Mouse (Mus musculus) cortical plate, adult 2 months (tissue): ENCODE measurements around the gene Cbln3.

Source experiments
- CTCF ChIP-seq: fragments of 200-500 bp; IDR thresholded peaks from 2 replicates; pipeline ENCODE4 v1.5.1; 2011; ENCODE audit warnings: mild to moderate bottlenecking, control low read depth, low read length; ENCODE audit not compliant: insufficient read depth; ENCODE audit errors: extremely low read depth
- POLR2A ChIP-seq: fragments of 200-500 bp; IDR thresholded peaks from 2 replicates; pipeline ENCODE4 v1.6.1; 2011; ENCODE audit warnings: mild to moderate bottlenecking, low read length, control low read depth; ENCODE audit not compliant: insufficient read depth; ENCODE audit errors: extremely low read depth

DNA sequence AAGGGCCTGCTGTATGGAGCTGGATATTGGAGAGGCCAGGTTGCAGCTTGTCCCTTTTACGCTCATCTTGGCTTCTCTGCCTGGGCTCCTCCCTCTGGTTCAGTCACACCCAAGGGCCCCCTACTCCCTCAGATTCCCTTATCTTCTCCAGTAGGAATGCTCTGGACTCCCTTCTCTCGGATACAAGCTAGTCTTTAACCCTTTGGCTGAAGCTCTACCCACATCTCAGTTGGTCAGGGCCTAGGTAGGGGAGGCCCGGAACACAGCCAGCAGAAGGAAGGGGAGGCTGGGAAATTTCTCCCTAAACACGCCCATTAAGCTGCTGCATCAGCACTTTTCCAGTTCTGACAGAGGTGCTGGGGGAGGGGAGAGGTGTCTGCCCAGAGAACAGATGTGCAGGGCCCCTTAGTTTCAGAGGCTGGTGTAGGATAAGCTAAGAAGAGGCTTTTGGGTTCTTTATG, 29.1 kb downstream of the Cbln3 start:
- TF ChIP-seq POLR2A (no peak), CTCF (no peak)
